Mouse (Mus musculus) bone marrow, adult 2 months (tissue): ENCODE measurements at regions not wholly inside any gene's neighbourhood (a gene's known extent, or its start where the extent isn't known, plus 50 kb on each side); places are given as distances from the start of the nearest gene placed in this dataset.

Source experiments
- CTCF ChIP-seq: fragments of 200-500 bp; IDR thresholded peaks from 2 replicates; pipeline ENCODE4 v1.5.1; 2011; ENCODE audit warnings: low read length, control low read depth; ENCODE audit not compliant: control insufficient read depth, insufficient read depth
- POLR2A ChIP-seq: fragments of 200-500 bp; IDR thresholded peaks from 2 replicates; pipeline ENCODE4 v1.6.1; 2011; ENCODE audit warnings: low read depth, mild to moderate bottlenecking, control low read depth, low read length, borderline replicate concordance; ENCODE audit not compliant: control insufficient read depth

GRCm38 (mm10) chr13:97516731-97517130 lies 243.7 kb downstream of the Gm10260 start:
- no peak for TF ChIP-seq CTCF
- TF ChIP-seq POLR2A, result no peak
